Mouse (Mus musculus) bone marrow, adult 2 months (tissue): ENCODE data around the gene Rps6ka5. TPM values are rescaled to one million over a fixed set of nuclear protein-coding genes. Genes with fewer than 3 reads are reported as not detected.
A peak's percentile ranks its signal among the peaks of the same experiment; 100 is the strongest.

Source experiments
- H3K27ac ChIP-seq: fragments of 200-500 bp; 2 replicates; pipeline ENCODE4 v1.5.1; 2012; ENCODE audit warnings: low read depth, mild to moderate bottlenecking, control low read depth, inconsistent platforms, low read length; ENCODE audit not compliant: control insufficient read depth, poor library complexity, insufficient read depth
- H3K4me1 ChIP-seq: fragments of 200-500 bp; 2 replicates; pipeline ENCODE4 v1.6.1; 2011; ENCODE audit warnings: low read length; ENCODE audit not compliant: control insufficient read depth, insufficient read depth
- H3K4me3 ChIP-seq: fragments of 200-500 bp; replicated peaks from 2 replicates; pipeline ENCODE3; 2011; ENCODE audit warnings: mild to moderate bottlenecking, low read depth, low read length, control low read depth; ENCODE audit not compliant: control insufficient read depth
- CTCF ChIP-seq: fragments of 200-500 bp; IDR thresholded peaks from 2 replicates; pipeline ENCODE4 v1.5.1; 2011; ENCODE audit warnings: low read length, control low read depth; ENCODE audit not compliant: control insufficient read depth, insufficient read depth
- POLR2A ChIP-seq: fragments of 200-500 bp; IDR thresholded peaks from 2 replicates; pipeline ENCODE4 v1.6.1; 2011; ENCODE audit warnings: low read depth, mild to moderate bottlenecking, control low read depth, low read length, borderline replicate concordance; ENCODE audit not compliant: control insufficient read depth
- WGBS: fragments of 180-500 bp; shearing (Covaris S2); methylation state at CpG from one replicate; pipeline ENCODE4 v1.1.7; 2018; 5-methylcytosine and 5-hydroxymethylcytosine counted together
- polyA plus RNA-seq: library from polyadenylated mRNA; stranded (reverse); fragments of >200 nt; gene quantifications from 2 replicates; pipeline ENCODE4 v1.2.4, GENCODE M21; 2011; ENCODE audit warnings: low replicate concordance; ENCODE audit not compliant: missing spikeins, insufficient read depth, insufficient read length

Rps6ka5 gene
- polyA plus RNA-seq, result 3.8 and 5.3 TPM in 2 replicates

- H3K4me3 ChIP-seq, result no peak within 1 kb of the TSS
- TF ChIP-seq CTCF (no peak), POLR2A (no peak)
- H3K4me1 ChIP-seq, result peaks cover 2% of the 10 kb centered on the region; the same call in 1 of the 2 replicates
- H3K27ac ChIP-seq, result no peak within 1 kb of the TSS
- 83% methylated on average over 4 of the region's 4 CpGs for WGBS
These were observed at the start of gene Rps6ka5 for GRCm38 (mm10) chr12:100726651-100727050. Gene Rps6ka5, minus strand, starts transcription at chr12:100726983.

DNA sequence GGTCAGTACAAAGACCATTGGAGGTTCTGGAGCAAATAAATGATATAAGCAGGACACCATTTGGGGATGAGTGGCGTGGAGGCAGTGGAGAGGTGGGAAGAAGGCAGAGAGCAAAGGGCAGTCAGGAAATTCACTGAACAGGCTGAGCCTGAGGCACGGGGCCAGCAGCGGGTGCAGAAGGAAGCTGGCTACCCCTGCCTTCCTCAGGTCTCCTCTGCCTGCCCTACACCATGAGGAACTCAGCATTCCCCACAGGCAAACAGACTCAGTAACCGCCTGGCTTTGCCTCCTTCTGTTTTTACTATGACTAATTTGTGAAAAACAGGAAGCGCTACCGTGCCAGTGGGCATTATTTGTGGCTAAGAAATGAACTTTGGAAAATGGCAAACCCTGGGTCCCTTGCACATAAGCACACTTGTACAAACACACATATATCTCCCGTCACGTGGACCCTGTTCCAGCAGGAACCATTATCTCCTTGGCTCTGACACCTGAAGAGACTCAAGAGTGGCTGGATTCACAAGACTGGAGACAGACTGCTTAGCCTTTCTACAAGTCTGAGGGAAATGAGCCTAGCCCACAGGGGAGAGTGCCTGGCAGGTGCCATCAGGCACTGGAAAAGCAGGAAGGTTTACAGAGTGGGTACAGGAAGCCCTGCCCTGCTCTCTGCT is 49.3 kb upstream of the Rps6ka5 start:
- 13% methylated on average over 8 of the region's 8 CpGs for WGBS
- Histone ChIP-seq H3K4me1 (peaks cover 11% of the 10 kb centered on the region), H3K4me3 (no peak overlapping the region), H3K27ac (peak overlapping the region; percentile 75)
- TF ChIP-seq POLR2A, result no peak
- TF ChIP-seq CTCF, result no peak

- TF ChIP-seq CTCF (no peak), POLR2A (no peak)
- Histone ChIP-seq H3K27ac (no peak overlapping the region), H3K4me3 (no peak overlapping the region), H3K4me1 (peaks cover 11% of the 10 kb centered on the region)
These were observed 48.5 kb upstream of the Rps6ka5 start for GRCm38 (mm10) chr12:100775291-100775690.

DNA sequence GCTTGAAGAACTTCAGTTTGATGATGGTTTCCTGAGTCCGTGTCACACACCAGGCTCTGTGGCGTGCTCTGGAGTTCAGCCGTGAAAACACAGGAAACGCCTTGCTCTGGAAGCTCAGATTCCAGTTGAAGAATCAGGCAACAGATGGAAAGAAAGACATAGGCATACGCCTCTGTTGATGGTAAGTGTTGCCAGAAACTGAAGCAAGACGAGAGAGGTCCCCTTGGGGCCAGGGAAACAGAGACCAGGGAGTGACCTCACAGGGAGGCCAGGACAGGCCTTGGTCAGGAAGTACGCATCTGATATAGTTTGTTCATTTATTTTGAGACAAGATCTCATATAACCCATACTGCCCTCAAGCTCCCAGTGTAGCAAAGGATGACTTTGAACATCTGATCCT is 48.0 kb upstream of the Rps6ka5 start:
- H3K4me1 ChIP-seq, result peaks cover 9% of the 10 kb centered on the region
- TF ChIP-seq CTCF, result no peak
- TF ChIP-seq POLR2A, result no peak
- WGBS, result 70% methylated on average over 7 of the region's 7 CpGs
- no peak overlapping the region for H3K27ac ChIP-seq
- no peak overlapping the region for H3K4me3 ChIP-seq

DNA sequence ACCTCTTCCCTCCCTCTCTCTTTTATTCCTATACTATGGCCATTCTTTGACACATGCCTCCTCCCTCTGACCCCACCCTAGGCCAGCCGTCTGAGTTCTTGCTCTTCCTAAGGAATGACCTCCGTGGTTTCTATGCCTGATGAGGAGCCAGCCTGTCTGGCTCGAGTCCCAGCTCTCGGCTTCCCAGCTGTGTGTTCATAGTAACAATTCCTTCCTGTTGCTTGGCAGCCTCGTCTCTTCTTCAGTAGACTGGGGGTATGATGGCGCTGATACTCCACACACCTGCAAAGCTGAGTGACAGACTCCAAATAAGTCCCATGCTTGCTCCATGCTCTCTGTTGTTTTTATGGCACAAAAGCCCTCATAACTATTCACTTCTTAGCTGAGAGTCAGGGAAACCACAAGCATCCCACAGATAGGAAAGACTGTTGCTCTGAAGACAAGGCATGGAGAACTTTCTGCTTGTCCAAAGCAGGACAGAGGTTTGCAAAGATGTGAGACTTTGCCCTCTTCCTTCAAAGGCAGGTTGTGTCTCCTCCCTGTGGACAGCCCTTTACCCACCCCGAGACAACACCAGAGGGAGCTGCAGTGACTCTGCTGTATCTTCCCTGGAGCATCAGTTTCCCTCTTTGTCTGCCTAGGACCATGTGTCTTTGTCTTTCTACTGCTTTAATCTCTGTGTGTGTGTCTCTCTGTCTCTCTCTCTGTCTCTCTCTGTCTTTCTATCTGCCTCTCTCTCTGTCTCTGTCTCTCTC is 45.6 kb upstream of the Rps6ka5 start:
- TF ChIP-seq CTCF (peak; percentile 70), POLR2A (no peak)
- no peak overlapping the region for H3K4me3 ChIP-seq
- H3K4me1 ChIP-seq, result peaks cover 5% of the 10 kb centered on the region
- 4% methylated on average over 7 of the region's 7 CpGs for WGBS
- H3K27ac ChIP-seq, result no peak overlapping the region

DNA sequence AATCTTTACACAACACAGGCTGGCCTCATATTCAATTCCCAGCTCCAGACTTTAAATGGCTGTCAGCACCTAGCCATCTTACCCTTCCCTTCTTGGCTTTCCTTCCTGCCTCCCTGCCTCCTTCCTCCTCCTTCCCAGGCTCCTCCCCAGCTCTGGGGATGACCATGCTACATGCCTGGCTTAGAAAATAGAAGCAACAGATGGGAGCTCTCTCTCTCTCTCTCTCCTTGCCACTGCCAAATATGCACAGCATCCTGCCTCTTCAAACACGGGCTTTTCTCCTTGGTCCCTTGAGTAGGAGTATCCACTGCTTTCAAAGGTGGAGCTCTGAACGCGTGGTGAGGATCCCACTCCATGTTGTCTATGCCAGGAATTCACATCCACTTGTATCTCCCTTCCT is 44.0 kb upstream of the Rps6ka5 start:
- peaks cover under 1% of the 10 kb centered on the region for H3K4me1 ChIP-seq
- H3K27ac ChIP-seq, result no peak overlapping the region
- 74% methylated on average over 3 of the region's 3 CpGs for WGBS
- no peak for TF ChIP-seq CTCF
- TF ChIP-seq POLR2A, result no peak
- no peak overlapping the region for H3K4me3 ChIP-seq

- no peak overlapping the region for H3K4me3 ChIP-seq
- TF ChIP-seq POLR2A (no peak), CTCF (no peak)
- peaks cover under 1% of the 10 kb centered on the region for H3K4me1 ChIP-seq
- H3K27ac ChIP-seq, result no peak overlapping the region
- WGBS, result 76% methylated on average over 6 of the region's 6 CpGs
These were observed 43.1 kb upstream of the Rps6ka5 start for GRCm38 (mm10) chr12:100769871-100770270.

GRCm38 (mm10) chr12:100764329-100765018 is 37.7 kb upstream of the Rps6ka5 start:
- 11% methylated on average over 13 of the region's 13 CpGs for WGBS
- H3K27ac ChIP-seq, result peak overlapping the region; percentile 18
- no peak overlapping the region for H3K4me3 ChIP-seq
- H3K4me1 ChIP-seq, result peaks cover 4% of the 10 kb centered on the region; the same call in 1 of the 2 replicates
- TF ChIP-seq POLR2A (no peak), CTCF (no peak)
